Mouse (Mus musculus) ZHBTc4 (cell line): ENCODE measurements at regions not wholly inside any gene's neighbourhood (a gene's known extent, or its start where the extent isn't known, plus 50 kb on each side); places are given as distances from the start of the nearest gene placed in this dataset.

ENCODE experiments used
- DNase-seq: peaks from one replicate; pipeline ENCODE4 v3.0.0-alpha.2; 2011; ENCODE audit warnings: low read depth, low spot score

GRCm38 (mm10) chr12:57809961-57810360 lies 246.0 kb downstream of the Ttc6 start:
- no peak for DNase-seq

- DNase-seq: no peak
Observed at GRCm38 (mm10) chr12:57823809-57824208, 259.9 kb downstream of the Ttc6 start.

GRCm38 (mm10) chr12:57825754-57826153 lies 261.8 kb downstream of the Ttc6 start:
- DNase-seq: peak; percentile 62

- DNase-seq: no peak
Observed at GRCm38 (mm10) chr12:57842813-57843212, 278.9 kb downstream of the Ttc6 start.

GRCm38 (mm10) chr12:57871028-57871427 lies 307.1 kb downstream of the Ttc6 start:
- no peak for DNase-seq

- no peak for DNase-seq
Observed at GRCm38 (mm10) chr12:57890783-57891478, 320.6 kb upstream of the Sstr1 start.

GRCm38 (mm10) chr12:57891556-57891955 lies 320.0 kb upstream of the Sstr1 start:
- DNase-seq: no peak

GRCm38 (mm10) chr12:57897751-57898250 lies 313.8 kb upstream of the Sstr1 start:
- DNase-seq: no peak

- no peak for DNase-seq
Observed at GRCm38 (mm10) chr12:57904658-57905057, 306.9 kb upstream of the Sstr1 start.

- no peak for DNase-seq
Observed at GRCm38 (mm10) chr12:57918211-57918610, 293.4 kb upstream of the Sstr1 start.

- no peak for DNase-seq
Observed at GRCm38 (mm10) chr12:57922031-57922430, 289.5 kb upstream of the Sstr1 start.

GRCm38 (mm10) chr12:57924422-57924821 lies 287.1 kb upstream of the Sstr1 start:
- DNase-seq: no peak

- no peak for DNase-seq
Observed at GRCm38 (mm10) chr12:57926886-57927285, 284.7 kb upstream of the Sstr1 start.

GRCm38 (mm10) chr12:57928030-57928429 lies 283.5 kb upstream of the Sstr1 start:
- DNase-seq: no peak

GRCm38 (mm10) chr12:57931856-57932255 lies 279.7 kb upstream of the Sstr1 start:
- no peak for DNase-seq

- no peak for DNase-seq
Observed at GRCm38 (mm10) chr12:57949886-57950285, 261.7 kb upstream of the Sstr1 start.

GRCm38 (mm10) chr12:57958527-57958926 lies 253.0 kb upstream of the Sstr1 start:
- no peak for DNase-seq

GRCm38 (mm10) chr12:57960171-57960570 lies 251.4 kb upstream of the Sstr1 start:
- DNase-seq: peak; percentile 76

- DNase-seq: no peak
Observed at GRCm38 (mm10) chr12:57969168-57969567, 242.4 kb upstream of the Sstr1 start.

- no peak for DNase-seq
Observed at GRCm38 (mm10) chr12:57970163-57970562, 241.4 kb upstream of the Sstr1 start.

- DNase-seq: no peak
Observed at GRCm38 (mm10) chr12:57972484-57972883, 239.1 kb upstream of the Sstr1 start.
